Mouse (Mus musculus) liver, embryonic 14.5 days (tissue): ENCODE measurements at regions not wholly inside any gene's neighbourhood (a gene's known extent, or its start where the extent isn't known, plus 50 kb on each side); places are given as distances from the start of the nearest gene placed in this dataset.

Source experiments
- ATAC-seq: fragments of 200-750 bp; cut with Nextera tagmentation; 2 replicates; pipeline ENCODE4 v1.8.0; 2017; ENCODE audit warnings: moderate number of reproducible peaks, mild to moderate bottlenecking, moderate library complexity; ENCODE audit not compliant: insufficient read depth
- DNase-seq, 3 experiments: peaks; one replicate each; pipeline ENCODE4 v3.0.0-alpha.2; 2012 to 2013; ENCODE audit warnings: low read depth in 3 of 3, low spot score in 3 of 3
- H3K27ac ChIP-seq: fragments of 300-500 bp; sonication (generic); 2 replicates; pipeline ENCODE4 v1.5.1; 2014; ENCODE audit warnings: moderate library complexity, mild to moderate bottlenecking, control low read depth, inconsistent platforms
- H3K27me3 ChIP-seq: fragments of 300-500 bp; sonication (generic); 2 replicates; pipeline ENCODE4 v1.6.1; 2014; ENCODE audit warnings: mild to moderate bottlenecking, low read length, moderate library complexity; ENCODE audit not compliant: control insufficient read depth, insufficient read depth
- H3K36me3 ChIP-seq: fragments of 300-500 bp; sonication (generic); replicated peaks from 2 replicates; pipeline ENCODE4 v1.6.1; 2014; ENCODE audit warnings: low read depth; ENCODE audit not compliant: control insufficient read depth, insufficient read depth
- H3K4me1 ChIP-seq, 2 experiments: fragments of 200-500 bp in 1 of 2; fragments of 300-500 bp in 1 of 2; sonication (generic) in 1 of 2; replicated peaks; 2 replicates each; pipeline ENCODE4 v1.6.1; 2012 to 2014; ENCODE audit warnings: antibody characterized with exemption in 1 of 2, inconsistent platforms in 1 of 2, low read length in 1 of 2; ENCODE audit not compliant: control insufficient read depth in 2 of 2, insufficient read depth in 2 of 2
- H3K4me2 ChIP-seq: fragments of 300-500 bp; sonication (generic); 2 replicates; pipeline ENCODE4 v1.6.1; 2014; ENCODE audit warnings: low read depth, mild to moderate bottlenecking, control low read depth, moderate library complexity
- H3K4me3 ChIP-seq, 2 experiments: fragments of 200-500 bp in 1 of 2; fragments of 300-500 bp in 1 of 2; sonication (generic) in 1 of 2; 2 replicates each; pipeline ENCODE4 v1.5.1; 2012 to 2014; ENCODE audit warnings: low read depth in 2 of 2, low read length in 2 of 2, mild to moderate bottlenecking in 2 of 2, control low read depth in 1 of 2, inconsistent platforms in 1 of 2, moderate library complexity in 1 of 2; ENCODE audit not compliant: insufficient read depth in 1 of 2
- H3K9ac ChIP-seq: fragments of 300-500 bp; sonication (generic); replicated peaks from 2 replicates; pipeline ENCODE4 v1.6.1; 2014; ENCODE audit warnings: mild to moderate bottlenecking, control low read depth, moderate library complexity
- H3K9me3 ChIP-seq: fragments of 300-500 bp; sonication (generic); 2 replicates; pipeline ENCODE4 v1.6.1; 2016; ENCODE audit warnings: low read length, mixed read lengths; ENCODE audit not compliant: control insufficient read depth
- CTCF ChIP-seq: IDR thresholded peaks from 2 replicates; pipeline ENCODE4 v1.5.1; 2016; ENCODE audit warnings: antibody characterized with exemption, low read depth, control low read depth
- EP300 ChIP-seq: IDR thresholded peaks from 2 replicates; pipeline ENCODE4 v1.6.1; 2016; ENCODE audit warnings: antibody characterized with exemption, low read depth
- WGBS: fragments of 180-500 bp; shearing (Covaris S2); extraction: QIAGEN DNeasy Blood & Tissue Kit; methylation state at CpG from one replicate; pipeline ENCODE4 v1.1.7; 2014; ENCODE audit not compliant: insufficient replicate concordance; 5-methylcytosine and 5-hydroxymethylcytosine counted together

GRCm38 (mm10) chr13:32544986-32545740, 206.6 kb upstream of the Gmds start:
- no peak for DNase-seq

GRCm38 (mm10) chr13:32541611-32542010, 203.1 kb upstream of the Gmds start:
- 84% methylated on average over 1 of the region's 1 CpGs for WGBS
- DNase-seq (no peak), ATAC-seq (no peak)
- H3K4me3 ChIP-seq: no peak overlapping the region
- no peak overlapping the region for H3K4me2 ChIP-seq
- no peaks in the 10 kb centered on the region for H3K36me3 ChIP-seq
- H3K27me3 ChIP-seq: no peaks in the 10 kb centered on the region
- H3K9me3 ChIP-seq: no peaks in the 10 kb centered on the region
- H3K4me1 ChIP-seq: no peaks in the 10 kb centered on the region
- H3K27ac ChIP-seq: no peak overlapping the region
- no peak overlapping the region for H3K9ac ChIP-seq
- TF ChIP-seq EP300: no peak
- TF ChIP-seq CTCF: no peak

More at GRCm38 (mm10) chr13:32544986-32545740, 206.6 kb upstream of the Gmds start:
- no peak for ATAC-seq
- Histone ChIP-seq H3K4me2 (no peak overlapping the region), H3K27ac (no peak overlapping the region), H3K4me1 (no peaks in the 10 kb centered on the region), H3K27me3 (no peaks in the 10 kb centered on the region), H3K36me3 (no peaks in the 10 kb centered on the region), H3K9me3 (no peaks in the 10 kb centered on the region), H3K9ac (no peak overlapping the region), H3K4me3 (no peak overlapping the region)
- WGBS: 35% methylated on average over 7 of the region's 7 CpGs
- TF ChIP-seq CTCF: no peak
- no peak for TF ChIP-seq EP300

GRCm38 (mm10) chr13:32536241-32536640, 197.7 kb upstream of the Gmds start:
- Histone ChIP-seq H3K4me2 (no peak overlapping the region), H3K9ac (no peak overlapping the region), H3K36me3 (no peaks in the 10 kb centered on the region), H3K4me1 (no peaks in the 10 kb centered on the region), H3K27me3 (no peaks in the 10 kb centered on the region), H3K9me3 (no peaks in the 10 kb centered on the region), H3K4me3 (no peak overlapping the region), H3K27ac (no peak overlapping the region)
- 65% methylated on average over 4 of the region's 4 CpGs for WGBS
- DNase-seq (no peak), ATAC-seq (no peak)
- TF ChIP-seq EP300 (no peak), CTCF (no peak)

- Histone ChIP-seq H3K27ac (no peak overlapping the region), H3K36me3 (no peaks in the 10 kb centered on the region), H3K4me2 (no peak overlapping the region), H3K4me1 (no peaks in the 10 kb centered on the region), H3K27me3 (no peaks in the 10 kb centered on the region), H3K9me3 (no peaks in the 10 kb centered on the region), H3K4me3 (no peak overlapping the region), H3K9ac (no peak overlapping the region)
- ATAC-seq (no peak), DNase-seq (no peak)
- no peak for TF ChIP-seq EP300
- no peak for TF ChIP-seq CTCF
- 73% methylated on average over 4 of the region's 4 CpGs for WGBS
Measured at GRCm38 (mm10) chr13:32535602-32536001, 197.1 kb upstream of the Gmds start.

- DNase-seq: no peak
- Histone ChIP-seq H3K9me3 (no peaks in the 10 kb centered on the region), H3K4me1 (no peaks in the 10 kb centered on the region), H3K9ac (no peak overlapping the region), H3K27ac (no peak overlapping the region), H3K27me3 (no peaks in the 10 kb centered on the region), H3K4me3 (no peak overlapping the region), H3K36me3 (no peaks in the 10 kb centered on the region), H3K4me2 (no peak overlapping the region)
- TF ChIP-seq CTCF (no peak), EP300 (no peak)
- no peak for ATAC-seq
- WGBS: 36% methylated on average over 3 of the region's 3 CpGs
Measured at GRCm38 (mm10) chr13:32530926-32531512, 192.5 kb upstream of the Gmds start.
